Mouse (Mus musculus) liver, postnatal 0 days (tissue): ENCODE results near the gene Rad51b.

Experiments
- CTCF ChIP-seq: sonication (generic); IDR thresholded peaks from 2 replicates; pipeline ENCODE4 v1.5.1; 2016; ENCODE audit warnings: antibody characterized with exemption, low read depth
- EP300 ChIP-seq: IDR thresholded peaks from 2 replicates; pipeline ENCODE4 v1.6.1; 2016; ENCODE audit warnings: antibody characterized with exemption, low read depth, mild to moderate bottlenecking

- TF ChIP-seq CTCF: no peak
- no peak for TF ChIP-seq EP300
Measured at GRCm38 (mm10) chr12:79577525-79577924, 280.4 kb downstream of the Rad51b start.
